Mouse (Mus musculus): ENCODE results near the gene Ifnl2. TPM values are rescaled to one million over a fixed set of nuclear protein-coding genes. Genes with fewer than 3 reads are reported as not detected.

Ifnl2 gene
- polyA plus RNA-seq, 1 experiment from 2014 or later: not detected

- peaks cover 4% of the 10 kb centered on the region; the same call in 1 of the 2 replicates for H3K4me1 ChIP-seq (ENCODE audit: control insufficient read depth, insufficient read depth, low read length)
- H3K9me3 ChIP-seq (replicated peaks; ENCODE audit: control insufficient read depth, low read length): no peaks in the 10 kb centered on the region
- 0 out of 2 replicates have a peak, but pooled peaks cover 4% of the 10 kb centered on the region for H3K27me3 ChIP-seq (ENCODE audit: control insufficient read depth, insufficient read depth, low read length)
- 16% methylated on average over 40 of the region's 40 CpGs for WGBS
- peak; percentile 31 for DNase-seq (ENCODE audit: low spot score)
- H3K4me3 ChIP-seq (ENCODE audit: low read depth, low read length): peak overlapping the region; percentile 48
- peak overlapping the region; percentile 89 for H3K4me2 ChIP-seq (ENCODE audit: low read depth, low read length)
- peaks cover 3% of the 10 kb centered on the region; the same call in 1 of the 2 replicates for H3K36me3 ChIP-seq (replicated peaks; ENCODE audit: control insufficient read depth, insufficient read depth, low read depth, low read length)
- no peak overlapping the region for H3K27ac ChIP-seq (replicated peaks; ENCODE audit: low read depth, low read length)
- no peak; the same call in 1 of the 2 replicates for ATAC-seq (replicated peaks; ENCODE audit: insufficient number of reproducible peaks, low FRiP score, low TSS enrichment, low read depth)
- peak overlapping the region; percentile 78 for H3K9ac ChIP-seq (replicated peaks; ENCODE audit: low read length)
These were observed 43.5 kb downstream of the Ifnl2 start for GRCm38 (mm10) chr7:28466721-28467212.

DNA sequence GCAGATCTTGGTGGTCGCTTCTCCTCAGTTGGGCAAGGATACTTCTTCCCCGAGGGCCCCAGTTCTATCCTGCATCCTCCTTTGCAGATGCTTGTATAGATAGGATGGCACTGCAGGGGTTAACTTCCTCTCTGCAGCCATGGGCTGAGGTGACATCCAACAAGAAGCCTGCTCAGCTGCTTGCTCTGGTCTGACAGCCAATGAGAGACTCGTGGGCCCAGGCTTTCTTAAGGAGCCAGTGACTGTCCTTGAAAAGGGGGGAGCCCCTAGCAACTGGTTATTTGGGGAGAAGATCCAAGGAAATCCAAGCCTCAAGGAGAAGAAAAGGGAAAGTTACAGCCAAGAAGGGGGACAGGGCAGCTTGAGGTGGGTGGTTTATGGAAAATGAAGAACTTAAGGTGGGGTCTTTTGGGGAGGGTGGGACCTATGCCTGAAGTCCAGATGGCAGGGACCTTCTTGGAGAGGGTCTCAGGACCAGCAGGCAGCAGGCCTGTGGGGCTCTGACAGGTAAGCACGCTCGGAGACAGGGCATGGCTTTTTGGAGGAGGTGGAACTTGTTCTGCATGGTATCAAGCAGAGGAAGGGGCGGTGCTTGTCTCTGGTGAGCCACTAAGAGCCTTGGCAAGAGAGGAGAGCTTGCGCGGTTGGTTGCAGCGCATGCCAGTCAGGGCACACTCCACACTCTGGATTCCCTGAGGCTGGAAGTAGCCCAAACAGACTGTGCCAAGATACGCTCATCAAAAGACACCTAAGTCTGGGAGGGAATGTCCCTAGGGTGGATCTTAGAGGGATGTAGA, 45.6 kb downstream of the Ifnl2 start:
- Histone ChIP-seq H3K36me3 (replicated peaks; ENCODE audit: control insufficient read depth, insufficient read depth, low read depth, low read length) (peaks cover 6% of the 10 kb centered on the region), H3K4me2 (ENCODE audit: low read depth, low read length) (no peak overlapping the region), H3K4me3 (ENCODE audit: low read depth, low read length) (no peak overlapping the region), H3K9ac (replicated peaks; ENCODE audit: low read length) (no peak overlapping the region), H3K9me3 (replicated peaks; ENCODE audit: control insufficient read depth, low read length) (no peaks in the 10 kb centered on the region), H3K27me3 (ENCODE audit: control insufficient read depth, insufficient read depth, low read length) (0 out of 2 replicates have a peak, but pooled peaks cover 4% of the 10 kb centered on the region), H3K4me1 (ENCODE audit: control insufficient read depth, insufficient read depth, low read length) (peaks cover 4% of the 10 kb centered on the region; the same call in 1 of the 2 replicates), H3K27ac (replicated peaks; ENCODE audit: low read depth, low read length) (no peak overlapping the region)
- peak; percentile 45 for DNase-seq (ENCODE audit: low spot score)
- WGBS: 67% methylated on average over 10 of the region's 10 CpGs
- ATAC-seq (replicated peaks; ENCODE audit: insufficient number of reproducible peaks, low FRiP score, low TSS enrichment, low read depth): no peak

GRCm38 (mm10) chr7:28462769-28463168, 47.5 kb downstream of the Ifnl2 start:
- peaks cover 4% of the 10 kb centered on the region; the same call in 1 of the 2 replicates for H3K4me1 ChIP-seq (ENCODE audit: control insufficient read depth, insufficient read depth, low read length)
- 0 out of 2 replicates have a peak, but pooled peaks cover 4% of the 10 kb centered on the region for H3K27me3 ChIP-seq (ENCODE audit: control insufficient read depth, insufficient read depth, low read length)
- DNase-seq (ENCODE audit: low spot score) (no peak), ATAC-seq (replicated peaks; ENCODE audit: insufficient number of reproducible peaks, low FRiP score, low TSS enrichment, low read depth) (no peak)
- no peak overlapping the region for H3K4me2 ChIP-seq (ENCODE audit: low read depth, low read length)
- no peaks in the 10 kb centered on the region for H3K9me3 ChIP-seq (replicated peaks; ENCODE audit: control insufficient read depth, low read length)
- no peak overlapping the region for H3K27ac ChIP-seq (replicated peaks; ENCODE audit: low read depth, low read length)
- peaks cover 13% of the 10 kb centered on the region for H3K36me3 ChIP-seq (replicated peaks; ENCODE audit: control insufficient read depth, insufficient read depth, low read depth, low read length)
- no peak overlapping the region for H3K4me3 ChIP-seq (ENCODE audit: low read depth, low read length)
- no peak overlapping the region for H3K9ac ChIP-seq (replicated peaks; ENCODE audit: low read length)
- 87% methylated on average over 2 of the region's 2 CpGs for WGBS

DNA sequence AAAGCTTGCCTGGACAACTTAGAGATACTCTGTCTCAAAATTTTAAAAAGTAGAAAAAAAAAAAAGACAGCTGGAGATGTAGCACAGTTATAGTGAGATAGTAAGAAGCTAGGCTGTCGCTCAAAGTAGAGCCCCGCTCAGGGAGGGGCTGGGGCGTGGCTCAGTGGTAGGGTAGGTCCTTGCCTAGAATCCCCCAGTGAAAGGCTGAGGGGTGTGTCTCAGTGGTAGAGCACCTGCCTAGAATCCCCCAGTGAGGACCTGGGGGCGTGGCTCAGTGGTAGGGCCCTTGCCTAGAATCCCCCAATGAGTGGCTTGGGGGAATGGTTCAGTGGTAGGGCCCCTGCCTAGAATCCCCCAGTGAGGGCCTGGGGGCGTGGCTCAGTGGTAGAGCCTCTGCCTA, 49.9 kb downstream of the Ifnl2 start:
- 88% methylated on average over 5 of the region's 5 CpGs for WGBS
- no peak for ATAC-seq (replicated peaks; ENCODE audit: insufficient number of reproducible peaks, low FRiP score, low TSS enrichment, low read depth)
- Histone ChIP-seq H3K27ac (replicated peaks; ENCODE audit: low read depth, low read length) (no peak overlapping the region), H3K4me3 (ENCODE audit: low read depth, low read length) (no peak overlapping the region), H3K27me3 (ENCODE audit: control insufficient read depth, insufficient read depth, low read length) (no peaks in the 10 kb centered on the region), H3K9me3 (replicated peaks; ENCODE audit: control insufficient read depth, low read length) (no peaks in the 10 kb centered on the region), H3K4me2 (ENCODE audit: low read depth, low read length) (no peak overlapping the region), H3K36me3 (replicated peaks; ENCODE audit: control insufficient read depth, insufficient read depth, low read depth, low read length) (peaks cover 13% of the 10 kb centered on the region), H3K4me1 (ENCODE audit: control insufficient read depth, insufficient read depth, low read length) (no peaks in the 10 kb centered on the region), H3K9ac (replicated peaks; ENCODE audit: low read length) (no peak overlapping the region)
- DNase-seq (ENCODE audit: low spot score): no peak

Other genes with a start within 250 kb of the Ifnl2 start
- gene Eid2, start 242.6 kb downstream of the Ifnl2 start, polyA plus RNA-seq (2014; fragmentation: Nextera tagmentation; extraction: Ambion mirVana): 10.4 and 19.9 TPM in 2 replicates
- gene Eid2b, start 232.7 kb downstream of the Ifnl2 start, polyA plus RNA-seq (2014; fragmentation: Nextera tagmentation; extraction: Ambion mirVana): 13.7 and 17.5 TPM in 2 replicates
- not detected in 2 replicates for gene Selenov, start 219.3 kb downstream of the Ifnl2 start, polyA plus RNA-seq (2014; fragmentation: Nextera tagmentation; extraction: Ambion mirVana)
- gene Dll3, start 208.2 kb downstream of the Ifnl2 start, polyA plus RNA-seq (2014; fragmentation: Nextera tagmentation; extraction: Ambion mirVana): 9.9 and 11.8 TPM in 2 replicates
- gene Timm50, start 198.4 kb downstream of the Ifnl2 start, polyA plus RNA-seq (2014; fragmentation: Nextera tagmentation; extraction: Ambion mirVana): 172 and 177 TPM in 2 replicates
- gene Supt5, start 171.7 kb downstream of the Ifnl2 start, polyA plus RNA-seq (2014; fragmentation: Nextera tagmentation; extraction: Ambion mirVana): 72.3 and 73.9 TPM in 2 replicates
- 988 and 991 TPM in 2 replicates for gene Rps16, start 159.8 kb downstream of the Ifnl2 start, polyA plus RNA-seq (2014; fragmentation: Nextera tagmentation; extraction: Ambion mirVana)
- 38.8 and 50.0 TPM in 2 replicates for gene Plekhg2, start 137.9 kb downstream of the Ifnl2 start, polyA plus RNA-seq (2014; fragmentation: Nextera tagmentation; extraction: Ambion mirVana)
- gene Zfp36, start 130.2 kb downstream of the Ifnl2 start, polyA plus RNA-seq (2014; fragmentation: Nextera tagmentation; extraction: Ambion mirVana): 4.7 and 5.5 TPM in 2 replicates
- gene Med29, start 117.7 kb downstream of the Ifnl2 start, polyA plus RNA-seq (2014; fragmentation: Nextera tagmentation; extraction: Ambion mirVana): 50.1 and 50.6 TPM in 2 replicates
- gene Paf1, start 117.5 kb downstream of the Ifnl2 start, polyA plus RNA-seq (2014; fragmentation: Nextera tagmentation; extraction: Ambion mirVana): 80.0 and 81.4 TPM in 2 replicates
- 8.3 and 8.9 TPM in 2 replicates for gene Gmfg, start 73.0 kb downstream of the Ifnl2 start, polyA plus RNA-seq (2014; fragmentation: Nextera tagmentation; extraction: Ambion mirVana)
- 4.4 and 5.7 TPM in 2 replicates for gene Lrfn1, start 58.5 kb downstream of the Ifnl2 start, polyA plus RNA-seq (2014; fragmentation: Nextera tagmentation; extraction: Ambion mirVana)
- not detected in 2 replicates for gene Ifnl3, start 12.4 kb upstream of the Ifnl2 start, polyA plus RNA-seq (2014; fragmentation: Nextera tagmentation; extraction: Ambion mirVana)
- not detected in 2 replicates for gene Sycn, start 30.4 kb upstream of the Ifnl2 start, polyA plus RNA-seq (2014; fragmentation: Nextera tagmentation; extraction: Ambion mirVana)
- gene Nccrp1, start 36.8 kb upstream of the Ifnl2 start, polyA plus RNA-seq (2014; fragmentation: Nextera tagmentation; extraction: Ambion mirVana): not detected in 2 replicates
- gene Samd4b, start 87.7 kb upstream of the Ifnl2 start, polyA plus RNA-seq (2014; fragmentation: Nextera tagmentation; extraction: Ambion mirVana): 29.4 and 30.9 TPM in 2 replicates
- 25.6 and 28.6 TPM in 2 replicates for gene Pak4, start 87.7 kb upstream of the Ifnl2 start, polyA plus RNA-seq (2014; fragmentation: Nextera tagmentation; extraction: Ambion mirVana)
- not detected in 2 replicates for gene Acp7, start 120.9 kb upstream of the Ifnl2 start, polyA plus RNA-seq (2014; fragmentation: Nextera tagmentation; extraction: Ambion mirVana)
- 6.1 and 7.2 TPM in 2 replicates for gene Fbxo27, start 182.4 kb upstream of the Ifnl2 start, polyA plus RNA-seq (2014; fragmentation: Nextera tagmentation; extraction: Ambion mirVana)
- 11.6 and 13.0 TPM in 2 replicates for gene Fbxo17, start 206.3 kb upstream of the Ifnl2 start, polyA plus RNA-seq (2014; fragmentation: Nextera tagmentation; extraction: Ambion mirVana)
- 145 and 151 TPM in 2 replicates for gene Mrps12, start 231.4 kb upstream of the Ifnl2 start, polyA plus RNA-seq (2014; fragmentation: Nextera tagmentation; extraction: Ambion mirVana)
- 28.2 and 29.9 TPM in 2 replicates for gene Sars2, start 231.5 kb upstream of the Ifnl2 start, polyA plus RNA-seq (2014; fragmentation: Nextera tagmentation; extraction: Ambion mirVana)
- gene Ccer2, start 245.7 kb upstream of the Ifnl2 start, polyA plus RNA-seq (2014; fragmentation: Nextera tagmentation; extraction: Ambion mirVana): 1.5 and 2.0 TPM in 2 replicates

Data from embryonic facial prominence, embryonic 11.5 days (tissue).